Mouse (Mus musculus) thymus, adult 2 months (tissue): ENCODE measurements around the gene Dusp14. TPM values are rescaled to one million over a fixed set of nuclear protein-coding genes. Genes with fewer than 3 reads are reported as not detected.

ENCODE experiments used
- DNase-seq: peaks from one replicate; pipeline ENCODE4 v3.0.0; 2021
- H3K27ac ChIP-seq: fragments of 200-500 bp; 2 replicates; pipeline ENCODE4 v1.5.1; 2012; ENCODE audit warnings: low read length, control low read depth; ENCODE audit not compliant: control insufficient read depth, insufficient read depth
- H3K27me3 ChIP-seq: fragments of 200-500 bp; 2 replicates; pipeline ENCODE4 v1.6.1; 2012; ENCODE audit warnings: mild to moderate bottlenecking, low read length, moderate library complexity, mixed read lengths; ENCODE audit not compliant: control insufficient read depth, insufficient read depth
- H3K36me3 ChIP-seq: fragments of 200-500 bp; 2 replicates; pipeline ENCODE4 v1.6.1; 2012; ENCODE audit warnings: mild to moderate bottlenecking, low read length, moderate library complexity; ENCODE audit not compliant: control insufficient read depth, insufficient read depth
- H3K4me1 ChIP-seq: fragments of 200-500 bp; replicated peaks from 2 replicates; pipeline ENCODE4 v1.6.1; 2012; ENCODE audit warnings: low read length; ENCODE audit not compliant: control insufficient read depth, insufficient read depth
- H3K4me3 ChIP-seq: fragments of 200-500 bp; 2 replicates; pipeline ENCODE4 v1.5.1; 2012; ENCODE audit warnings: mild to moderate bottlenecking, low read length, control low read depth, moderate library complexity; ENCODE audit not compliant: control insufficient read depth, insufficient read depth
- CTCF ChIP-seq: fragments of 200-500 bp; IDR thresholded peaks from 2 replicates; pipeline ENCODE4 v1.5.1; 2012; ENCODE audit warnings: mild to moderate bottlenecking, control low read depth, low read length, moderate library complexity, borderline replicate concordance; ENCODE audit not compliant: control insufficient read depth, poor library complexity, insufficient read depth; ENCODE audit errors: extremely low read depth
- POLR2A ChIP-seq: fragments of 200-500 bp; IDR thresholded peaks from 2 replicates; pipeline ENCODE4 v1.6.1; 2012; ENCODE audit warnings: mild to moderate bottlenecking, low read length, control low read depth, moderate library complexity; ENCODE audit not compliant: control insufficient read depth, poor library complexity, insufficient read depth; ENCODE audit errors: extremely low read depth
- WGBS: fragments of 180-500 bp; shearing (Covaris S2); methylation state at CpG from one replicate; pipeline ENCODE4 v1.1.7; 2018; 5-methylcytosine and 5-hydroxymethylcytosine counted together
- polyA plus RNA-seq: library from polyadenylated mRNA; depleted of rRNA; stranded (reverse); fragments of >200 nt; gene quantifications from 2 replicates; pipeline ENCODE4 v1.2.3, GENCODE M21; 2012

Gene Dusp14
- polyA plus RNA-seq, 1 experiment, result 12.4 TPM

- H3K4me3 ChIP-seq, result no peak overlapping the region
- H3K4me1 ChIP-seq, result no peaks in the 10 kb centered on the region
- H3K27me3 ChIP-seq, result no peaks in the 10 kb centered on the region
- no peak for TF ChIP-seq CTCF
- no peak for TF ChIP-seq POLR2A
- H3K27ac ChIP-seq, result no peak overlapping the region
- no peaks in the 10 kb centered on the region for H3K36me3 ChIP-seq
- no peak for DNase-seq
- 96% methylated on average over 11 of the region's 11 CpGs for WGBS
Observed at GRCm38 (mm10) chr11:84079361-84079760, 10.3 kb upstream of the Dusp14 start.

- TF ChIP-seq POLR2A (no peak), CTCF (no peak)
- WGBS, result 89% methylated on average over 9 of the region's 9 CpGs
- no peaks in the 10 kb centered on the region for H3K27me3 ChIP-seq
- H3K36me3 ChIP-seq, result no peaks in the 10 kb centered on the region
- no peaks in the 10 kb centered on the region for H3K4me1 ChIP-seq
- no peak for DNase-seq
- H3K27ac ChIP-seq, result no peak overlapping the region
- H3K4me3 ChIP-seq, result no peak overlapping the region
Observed at GRCm38 (mm10) chr11:84078601-84079000, 9.5 kb upstream of the Dusp14 start.

- H3K27me3 ChIP-seq, result no peaks in the 10 kb centered on the region
- 85% methylated on average over 2 of the region's 2 CpGs for WGBS
- TF ChIP-seq CTCF (no peak), POLR2A (no peak)
- no peaks in the 10 kb centered on the region for H3K36me3 ChIP-seq
- DNase-seq, result no peak
- no peak overlapping the region for H3K27ac ChIP-seq
- no peaks in the 10 kb centered on the region for H3K4me1 ChIP-seq
- H3K4me3 ChIP-seq, result no peak overlapping the region
Observed at GRCm38 (mm10) chr11:84077008-84077407, 7.9 kb upstream of the Dusp14 start.

GRCm38 (mm10) chr11:84073816-84074764, 5.0 kb upstream of the Dusp14 start:
- DNase-seq, result no peak
- TF ChIP-seq POLR2A (no peak), CTCF (no peak)
- WGBS, result 88% methylated on average over 7 of the region's 7 CpGs
- Histone ChIP-seq H3K4me3 (no peak overlapping the region), H3K27ac (no peak overlapping the region), H3K27me3 (no peaks in the 10 kb centered on the region), H3K4me1 (no peaks in the 10 kb centered on the region; the same call in 1 of the 2 replicates), H3K36me3 (no peaks in the 10 kb centered on the region)

- 0 out of 2 replicates have a peak, but pooled peaks cover under 1% of the 10 kb centered on the region for H3K27me3 ChIP-seq
- H3K4me3 ChIP-seq, result no peak overlapping the region
- no peaks in the 10 kb centered on the region for H3K36me3 ChIP-seq
- peaks cover 4% of the 10 kb centered on the region for H3K4me1 ChIP-seq
- WGBS, result 71% methylated on average over 9 of the region's 9 CpGs
- TF ChIP-seq POLR2A (no peak), CTCF (no peak)
- DNase-seq, result no peak
- H3K27ac ChIP-seq, result no peak overlapping the region
Observed at GRCm38 (mm10) chr11:84072904-84073651, 4.0 kb upstream of the Dusp14 start.
